Mouse (Mus musculus): ENCODE results near the gene Oscp1. TPM values are rescaled to one million over a fixed set of nuclear protein-coding genes. Genes with fewer than 3 reads are reported as not detected.
"Not testable (repeated sequence)": the region's sequence is repeated elsewhere in the genome, so short reads cannot be mapped to it uniquely, and the experiment has no call there.

The Oscp1 gene
- polyA plus RNA-seq, 1 experiment from 2014 or later = 24.1 TPM

- no peak for ATAC-seq (ENCODE audit: low FRiP score, low read depth)
- Histone ChIP-seq H3K9me3 (no peaks in the 10 kb centered on the region), H3K4me1 (no peaks in the 10 kb centered on the region)
Measured at GRCm38 (mm10) chr4:126090101-126090847, 31.9 kb downstream of the Oscp1 start.

GRCm38 (mm10) chr4:126090848-126091124 lies 32.4 kb downstream of the Oscp1 start:
- ATAC-seq (ENCODE audit: low FRiP score, low read depth) = no peak
- Histone ChIP-seq H3K9me3 (no peaks in the 10 kb centered on the region), H3K4me2 (replicated peaks) (no peak overlapping the region), H3K27me3 (replicated peaks) (no peaks in the 10 kb centered on the region), H3K4me3 (no peak overlapping the region), H3K9ac (no peak overlapping the region), H3K27ac (no peak overlapping the region), H3K4me1 (no peaks in the 10 kb centered on the region), H3K36me3 (peaks cover 12% of the 10 kb centered on the region)
- WGBS = 82% methylated on average over 4 of the region's 4 CpGs

More at GRCm38 (mm10) chr4:126090101-126090847, 31.9 kb downstream of the Oscp1 start:
- Histone ChIP-seq H3K27ac (no peak overlapping the region), H3K4me3 (no peak overlapping the region), H3K9ac (no peak overlapping the region), H3K36me3 (peaks cover 12% of the 10 kb centered on the region), H3K4me2 (replicated peaks) (no peak overlapping the region), H3K27me3 (replicated peaks) (no peaks in the 10 kb centered on the region)
- 84% methylated on average over 7 of the region's 7 CpGs for WGBS

GRCm38 (mm10) chr4:126091873-126092272 lies 33.5 kb downstream of the Oscp1 start:
- WGBS = 84% methylated on average over 8 of the region's 8 CpGs
- ATAC-seq (ENCODE audit: low FRiP score, low read depth) = no peak
- no peak overlapping the region for H3K27ac ChIP-seq
- peaks cover 2% of the 10 kb centered on the region for H3K4me1 ChIP-seq
- no peak overlapping the region for H3K9ac ChIP-seq
- no peak overlapping the region for H3K4me3 ChIP-seq
- H3K27me3 ChIP-seq (replicated peaks) = no peaks in the 10 kb centered on the region
- H3K36me3 ChIP-seq = peaks cover 12% of the 10 kb centered on the region
- H3K9me3 ChIP-seq = no peaks in the 10 kb centered on the region
- H3K4me2 ChIP-seq (replicated peaks) = no peak overlapping the region

- WGBS = 61% methylated on average over 14 of the region's 14 CpGs
- H3K9me3 ChIP-seq; H3K27me3 ChIP-seq (replicated peaks); H3K4me3 ChIP-seq; H3K27ac ChIP-seq; ATAC-seq (ENCODE audit: low FRiP score, low read depth); H3K4me1 ChIP-seq; H3K36me3 ChIP-seq; H3K9ac ChIP-seq: not testable (repeated sequence)
- peak overlapping the region; percentile 66 for H3K4me2 ChIP-seq (replicated peaks)
Measured at GRCm38 (mm10) chr4:126095622-126096430, 37.5 kb downstream of the Oscp1 start.

DNA sequence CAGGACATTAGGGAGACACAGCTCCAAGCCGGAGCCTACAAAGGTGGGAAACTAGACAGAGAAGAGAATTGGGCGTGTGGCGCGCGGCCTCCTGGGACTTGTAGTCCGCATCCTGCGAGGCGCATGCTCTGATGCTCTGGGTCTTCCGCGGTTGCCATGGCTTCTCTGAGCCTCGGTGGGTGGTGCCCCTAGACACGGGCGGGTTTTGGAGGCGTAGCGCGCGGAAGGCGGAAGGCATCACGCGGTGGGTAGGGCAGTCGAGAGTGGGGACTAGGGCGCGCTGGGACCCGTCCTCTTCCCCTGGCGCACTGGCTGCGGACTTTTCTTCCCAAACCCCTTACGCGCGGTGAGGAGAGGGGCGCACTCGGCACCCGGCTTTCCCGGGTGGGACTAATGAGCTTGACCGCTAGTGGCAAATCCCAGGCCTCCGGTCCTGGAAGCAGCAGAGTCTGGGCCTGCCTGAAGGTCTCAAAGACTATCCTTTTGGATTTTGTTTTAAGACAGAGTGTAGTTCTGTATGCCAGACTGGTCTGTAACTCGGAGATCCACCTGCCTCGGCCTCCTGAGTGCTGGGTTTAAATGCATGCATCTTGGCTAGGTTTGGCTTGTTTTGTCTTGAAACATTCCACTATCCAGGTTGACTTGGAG lies 38.2 kb downstream of the Oscp1 start, which contains the start of gene Lsm10:
Lsm10 (plus strand) TSS at position 160 of the 648 bp plus-strand sequence.
- Histone ChIP-seq H3K36me3 (peaks cover 8% of the 10 kb centered on the region; the same call in 1 of the 2 replicates), H3K4me1 (peaks cover 8% of the 10 kb centered on the region), H3K27ac (no peak within 1 kb of the TSS), H3K9me3 (no peaks in the 10 kb centered on the region), H3K4me2 (replicated peaks) (peak within 1 kb of the TSS; percentile 66), H3K4me3 (peak within 1 kb of the TSS; percentile 54), H3K27me3 (replicated peaks) (no peaks in the 10 kb centered on the region), H3K9ac (peak within 1 kb of the TSS; percentile 67)
- peak; percentile 96 for ATAC-seq (ENCODE audit: low FRiP score, low read depth)
- WGBS = 4% methylated on average over 37 of the region's 37 CpGs

GRCm38 (mm10) chr4:126097711-126098253 lies 39.4 kb downstream of the Oscp1 start:
- H3K9me3 ChIP-seq = no peaks in the 10 kb centered on the region
- H3K4me1 ChIP-seq = peaks cover 17% of the 10 kb centered on the region
- no peak for ATAC-seq (ENCODE audit: low FRiP score, low read depth)
- no peak overlapping the region for H3K9ac ChIP-seq
- no peak overlapping the region for H3K4me3 ChIP-seq
- no peak overlapping the region for H3K4me2 ChIP-seq (replicated peaks)
- peaks cover 8% of the 10 kb centered on the region; the same call in 1 of the 2 replicates for H3K36me3 ChIP-seq
- no peaks in the 10 kb centered on the region for H3K27me3 ChIP-seq (replicated peaks)
- WGBS = 93% methylated on average over 20 of the region's 20 CpGs
- no peak overlapping the region for H3K27ac ChIP-seq

DNA sequence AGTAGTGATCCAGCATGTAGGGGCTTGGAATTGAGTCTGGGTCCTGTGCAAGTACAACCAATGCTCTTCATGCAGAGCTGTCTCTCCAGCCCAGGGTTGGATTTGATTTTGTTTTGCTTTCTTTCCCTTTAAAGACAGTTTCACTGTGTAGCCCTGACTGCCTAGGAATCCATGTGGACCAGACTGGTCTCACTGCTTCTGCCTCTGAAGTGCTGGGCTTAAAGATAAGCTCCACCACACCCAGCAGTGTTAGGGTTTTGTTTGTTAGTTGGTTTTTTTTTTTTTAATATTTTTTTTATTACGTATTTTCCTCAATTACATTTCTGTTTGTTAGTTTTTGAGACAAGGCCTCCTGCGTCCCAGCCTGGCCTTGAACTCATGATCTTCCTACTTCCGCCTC lies 41.0 kb downstream of the Oscp1 start:
- Histone ChIP-seq H3K27ac (no peak overlapping the region), H3K4me1 (peaks cover 23% of the 10 kb centered on the region), H3K4me3 (no peak overlapping the region), H3K4me2 (replicated peaks) (no peak overlapping the region), H3K27me3 (replicated peaks) (no peaks in the 10 kb centered on the region), H3K9me3 (no peaks in the 10 kb centered on the region), H3K36me3 (peaks cover 8% of the 10 kb centered on the region; the same call in 1 of the 2 replicates), H3K9ac (0 out of 2 replicates have a peak overlapping the region, but pooled peaks have one; percentile 17)
- ATAC-seq (ENCODE audit: low FRiP score, low read depth) = no peak
- 93% methylated on average over 3 of the region's 3 CpGs for WGBS

DNA sequence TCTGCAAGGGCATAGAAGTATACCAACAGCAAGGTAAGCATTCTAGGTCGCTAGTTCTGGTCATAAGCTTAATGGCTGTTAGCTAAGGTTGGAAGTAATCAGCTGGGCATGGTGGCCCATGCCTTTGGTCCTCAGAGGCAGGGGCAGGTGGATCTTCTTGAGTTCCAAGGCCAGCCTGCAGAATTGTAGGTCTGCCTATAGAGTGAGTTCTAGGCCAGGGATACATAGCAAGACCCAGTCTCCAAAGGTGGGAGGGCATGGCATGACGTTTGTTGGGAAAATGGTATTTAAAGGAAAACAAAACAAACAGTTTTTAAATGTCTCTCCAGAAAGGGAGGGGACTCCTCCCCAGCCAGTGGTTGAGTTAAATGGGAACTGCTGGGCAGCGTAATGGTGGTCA lies 42.4 kb downstream of the Oscp1 start:
- WGBS = 84% methylated on average over 3 of the region's 3 CpGs
- no peaks in the 10 kb centered on the region for H3K9me3 ChIP-seq
- no peak overlapping the region for H3K4me2 ChIP-seq (replicated peaks)
- no peak overlapping the region for H3K9ac ChIP-seq
- peaks cover 35% of the 10 kb centered on the region for H3K4me1 ChIP-seq
- H3K36me3 ChIP-seq = peaks cover 8% of the 10 kb centered on the region; the same call in 1 of the 2 replicates
- no peak for ATAC-seq (ENCODE audit: low FRiP score, low read depth)
- H3K27ac ChIP-seq = no peak overlapping the region
- no peaks in the 10 kb centered on the region for H3K27me3 ChIP-seq (replicated peaks)
- no peak overlapping the region for H3K4me3 ChIP-seq

GRCm38 (mm10) chr4:126102061-126102841 lies 43.9 kb downstream of the Oscp1 start:
- Histone ChIP-seq H3K36me3 (peaks cover 8% of the 10 kb centered on the region; the same call in 1 of the 2 replicates), H3K27me3 (replicated peaks) (no peaks in the 10 kb centered on the region), H3K4me2 (replicated peaks) (peak overlapping the region; percentile 96), H3K4me3 (no peak overlapping the region), H3K27ac (no peak overlapping the region), H3K4me1 (peaks cover 36% of the 10 kb centered on the region), H3K9me3 (no peaks in the 10 kb centered on the region), H3K9ac (no peak overlapping the region)
- no peak for ATAC-seq (ENCODE audit: low FRiP score, low read depth)
- WGBS = 37% methylated on average over 7 of the region's 7 CpGs

- Histone ChIP-seq H3K27me3 (replicated peaks) (no peaks in the 10 kb centered on the region), H3K4me3 (peak overlapping the region; percentile 95), H3K27ac (peak overlapping the region; percentile 62), H3K36me3 (peaks cover 8% of the 10 kb centered on the region; the same call in 1 of the 2 replicates), H3K9ac (peak overlapping the region; percentile 56), H3K4me1 (peaks cover 38% of the 10 kb centered on the region), H3K4me2 (replicated peaks) (peak overlapping the region; percentile 96), H3K9me3 (no peaks in the 10 kb centered on the region)
- 2% methylated on average over 15 of the region's 15 CpGs for WGBS
- peak; percentile 60 for ATAC-seq (ENCODE audit: low FRiP score, low read depth)
Measured at GRCm38 (mm10) chr4:126103057-126103581, 44.8 kb downstream of the Oscp1 start.

GRCm38 (mm10) chr4:126103590-126104068 lies 45.3 kb downstream of the Oscp1 start, which contains the start of gene Stk40:
Gene Stk40, plus strand, starts transcription at chr4:126103957.
- H3K9me3 ChIP-seq = no peaks in the 10 kb centered on the region
- peak; percentile 97 for ATAC-seq (ENCODE audit: low FRiP score, low read depth)
- peaks cover 2% of the 10 kb centered on the region; the same call in 1 of the 2 replicates for H3K36me3 ChIP-seq
- no peaks in the 10 kb centered on the region for H3K27me3 ChIP-seq (replicated peaks)
- peak within 1 kb of the TSS; percentile 95 for H3K4me3 ChIP-seq
- peak within 1 kb of the TSS; percentile 96 for H3K4me2 ChIP-seq (replicated peaks)
- peaks cover 40% of the 10 kb centered on the region for H3K4me1 ChIP-seq
- WGBS = under 1% methylated on average over 28 of the region's 34 CpGs
- peak within 1 kb of the TSS; percentile 62 for H3K27ac ChIP-seq
- H3K9ac ChIP-seq = peak within 1 kb of the TSS; percentile 90
